Mouse (Mus musculus) adrenal gland, postnatal 36 days (tissue): ENCODE data around the gene Trim62. TPM values are rescaled to one million over a fixed set of nuclear protein-coding genes. Genes with fewer than 3 reads are reported as not detected.
A peak's percentile ranks its signal among the peaks of the same experiment; 100 is the strongest.

ENCODE experiments used
- DNase-seq, 2 experiments: peaks; one replicate each; pipeline ENCODE4 v3.0.0; 2021; ENCODE audit warnings: mixed read lengths in 1 of 2
- total RNA-seq, 2 experiments: library from RNA; stranded (reverse); gene quantifications; 2 replicates each; pipeline ENCODE4 v1.2.3; 2021

Trim62 gene
- total RNA-seq, 2 experiments from 2014 or later: 8.1 to 12.0 TPM

DNA sequence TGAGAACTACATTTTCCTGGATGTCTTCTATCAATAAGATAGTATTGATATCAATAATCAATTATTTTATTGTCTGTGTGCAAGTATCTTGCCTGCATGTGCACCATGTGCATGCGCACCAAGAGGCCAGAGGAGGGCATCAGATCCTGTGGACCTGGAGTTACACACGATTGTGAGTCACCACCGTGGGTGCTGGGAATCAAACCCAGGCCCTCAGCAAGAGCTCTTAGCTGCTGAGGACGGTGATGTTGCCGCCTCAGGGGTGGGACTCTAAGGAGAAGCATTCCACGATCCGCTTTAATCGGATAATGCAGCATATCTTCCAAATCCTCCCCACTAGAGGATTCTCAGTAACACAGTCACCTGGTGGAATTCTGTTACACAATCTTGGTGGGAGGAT lies 2.2 kb downstream of the Trim62 start:
- no peak for DNase-seq

DNA sequence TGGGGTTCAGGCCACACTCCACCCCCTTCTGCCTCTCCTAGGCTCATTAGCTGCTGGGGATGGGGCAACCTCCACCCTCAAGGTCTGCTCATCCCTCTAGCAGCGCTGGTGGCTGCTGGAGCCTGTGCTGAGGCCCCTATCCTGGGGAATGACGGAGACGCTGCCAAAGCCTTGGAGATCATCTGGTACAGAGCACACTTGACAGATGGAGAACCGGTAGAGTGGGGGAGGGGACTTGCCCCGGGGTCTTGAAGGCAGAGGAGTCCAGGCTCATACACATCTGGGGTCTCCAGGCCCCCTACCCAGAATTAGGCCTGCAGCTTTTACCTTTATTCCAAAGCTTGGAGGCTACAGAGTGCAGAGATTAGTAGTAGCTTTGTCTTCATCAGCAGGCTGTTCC lies 3.2 kb downstream of the Trim62 start:
- no peak for DNase-seq

DNA sequence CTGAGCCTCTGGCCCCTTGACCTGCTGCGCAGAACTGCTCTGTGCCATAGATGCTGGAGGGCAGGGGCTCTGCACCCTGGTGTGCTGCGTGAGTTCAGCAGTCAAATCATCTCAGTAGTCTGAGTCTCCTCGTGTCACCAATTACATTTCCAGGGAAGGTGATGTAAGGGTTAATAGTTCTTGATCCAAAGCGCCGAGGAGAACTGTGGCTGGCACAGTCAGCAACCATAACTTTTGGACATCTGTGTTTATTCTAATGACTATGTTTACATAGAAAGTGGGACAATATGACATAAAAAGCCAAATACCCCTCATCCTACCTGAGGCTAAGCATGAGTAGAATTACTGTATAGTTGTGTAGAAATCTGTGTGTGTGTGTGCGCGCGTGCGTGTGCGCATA lies 3.6 kb downstream of the Trim62 start:
- DNase-seq: no peak

DNA sequence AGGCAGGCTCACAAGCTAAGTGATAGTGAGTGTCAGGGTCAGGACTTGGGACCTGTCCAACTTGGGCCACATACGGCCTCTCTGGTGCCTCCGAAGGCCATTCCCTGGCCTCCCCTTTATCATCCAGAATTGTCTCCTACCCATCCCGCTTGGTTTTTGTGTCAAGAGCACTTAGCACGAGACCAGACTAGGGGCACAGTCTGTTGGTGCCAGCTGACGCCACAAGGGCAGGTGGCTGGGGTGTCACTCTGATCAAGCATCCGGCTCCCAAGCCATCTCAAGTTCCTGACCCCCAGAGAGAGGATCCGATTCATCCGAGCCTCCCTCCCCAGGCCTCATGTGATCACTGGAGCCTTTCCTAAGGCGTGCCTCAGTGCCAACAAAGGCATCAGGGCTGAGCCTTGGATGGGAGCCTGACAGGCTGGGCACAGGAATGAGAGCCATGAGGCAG lies 4.3 kb downstream of the Trim62 start:
- peak; percentile 52 to 72 for DNase-seq

DNA sequence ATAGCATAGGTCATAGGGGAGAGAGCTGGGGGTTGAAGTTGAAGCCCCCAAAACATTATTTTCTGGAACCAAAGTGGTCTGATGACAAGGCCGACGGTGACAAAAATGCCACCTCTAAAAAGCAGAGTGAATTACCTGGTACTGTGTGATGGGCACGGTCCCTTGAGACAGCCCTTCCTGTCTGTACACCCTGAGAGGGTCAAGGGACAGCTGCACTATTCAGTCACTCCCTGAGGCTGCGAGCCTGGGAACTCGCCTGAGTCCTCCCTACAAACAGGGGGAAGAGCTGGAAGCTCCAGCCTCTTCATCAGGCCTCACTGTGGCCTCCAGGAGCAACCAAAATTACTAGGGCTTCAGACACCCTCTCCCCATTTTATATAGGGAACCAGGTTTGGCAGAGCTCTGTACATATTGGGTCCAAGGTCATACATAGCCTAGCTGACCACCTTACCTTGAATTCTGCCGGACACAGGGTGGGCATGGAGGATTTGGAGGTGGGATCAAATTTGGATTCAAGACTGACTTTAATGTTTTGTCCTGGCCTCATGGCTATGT lies 5.1 kb downstream of the Trim62 start:
- no peak for DNase-seq

DNA sequence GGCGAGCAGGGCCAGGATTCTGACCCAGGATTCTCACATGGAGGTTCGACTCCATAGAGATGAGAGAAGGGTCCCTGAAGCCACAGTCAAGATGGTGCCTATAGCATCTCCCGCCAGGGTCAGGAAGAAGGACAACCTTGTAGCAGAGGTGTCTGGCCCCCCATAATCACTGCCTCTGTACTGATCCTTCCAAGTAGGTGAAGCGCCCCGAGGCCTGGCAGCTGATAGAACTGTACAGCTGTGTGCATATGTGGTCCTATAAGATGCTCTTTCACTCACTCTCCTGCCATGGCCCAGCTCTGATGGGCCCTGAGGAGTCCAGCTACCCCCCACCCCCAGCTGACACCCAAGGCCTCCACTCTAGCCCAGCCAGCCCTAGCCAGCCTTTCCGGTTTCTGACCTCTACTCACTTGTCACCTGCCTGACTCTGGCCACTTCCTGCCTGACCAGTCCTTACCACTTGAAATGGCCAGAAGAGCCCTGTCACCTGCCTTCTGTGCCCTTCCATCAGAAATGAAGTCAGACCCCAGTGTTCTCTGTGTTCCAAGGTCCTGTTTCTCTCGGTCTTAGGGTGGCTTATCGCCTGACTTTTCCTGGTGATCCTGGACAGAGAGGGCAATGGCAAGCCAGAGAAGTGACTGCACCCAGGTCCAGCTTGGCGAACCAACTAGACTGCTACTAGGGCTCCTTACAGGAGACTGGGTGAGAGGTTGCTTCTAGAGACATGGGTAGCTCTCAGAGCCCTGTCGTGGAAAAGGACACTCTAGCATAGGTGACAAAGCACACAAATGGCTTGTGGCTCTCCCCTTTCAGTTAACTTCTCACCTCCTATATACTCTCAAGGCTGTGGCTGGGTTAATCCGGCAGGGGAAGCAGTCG lies 6.6 kb downstream of the Trim62 start:
- DNase-seq: no peak

DNA sequence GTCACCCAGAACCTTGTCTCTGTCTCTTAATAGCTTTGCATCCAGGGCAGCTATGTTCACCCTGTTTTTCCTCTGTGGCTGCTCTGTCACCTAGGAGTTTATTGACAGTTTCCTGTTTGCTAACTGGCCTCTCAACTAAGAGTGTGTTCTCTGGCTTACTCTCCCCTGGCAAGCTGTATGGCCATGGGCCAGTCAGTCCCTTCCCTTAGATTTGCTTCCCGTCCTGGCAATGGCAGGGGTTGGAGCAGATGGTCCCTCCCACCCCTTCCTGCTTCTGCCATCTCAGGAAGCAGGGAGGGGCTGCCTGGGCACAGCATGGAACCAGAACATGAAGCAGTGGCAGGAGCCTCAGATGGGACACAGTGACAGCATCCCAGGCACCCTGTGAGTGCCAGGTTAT lies 7.8 kb downstream of the Trim62 start:
- DNase-seq: peak; percentile 40 to 62

DNA sequence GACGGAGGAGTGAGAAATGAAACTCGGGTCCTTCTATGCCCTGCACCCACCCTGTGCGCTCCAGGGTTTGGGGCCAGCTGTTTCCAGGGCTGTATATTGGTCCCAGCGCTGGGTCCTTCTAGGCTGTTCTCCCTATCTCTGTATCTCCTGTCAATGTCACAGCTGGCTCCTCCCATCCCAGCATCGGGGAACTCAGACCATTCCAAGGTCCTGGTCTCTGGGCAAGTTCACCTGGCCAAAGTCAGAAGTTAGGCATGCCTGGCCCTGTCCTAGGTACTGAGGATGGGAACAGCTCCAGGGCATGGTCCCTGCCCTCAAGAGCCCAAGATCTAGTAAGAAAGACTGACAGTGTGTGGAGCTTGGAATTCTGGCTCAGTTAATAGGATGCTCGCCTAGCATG lies 8.4 kb downstream of the Trim62 start:
- no peak for DNase-seq

DNA sequence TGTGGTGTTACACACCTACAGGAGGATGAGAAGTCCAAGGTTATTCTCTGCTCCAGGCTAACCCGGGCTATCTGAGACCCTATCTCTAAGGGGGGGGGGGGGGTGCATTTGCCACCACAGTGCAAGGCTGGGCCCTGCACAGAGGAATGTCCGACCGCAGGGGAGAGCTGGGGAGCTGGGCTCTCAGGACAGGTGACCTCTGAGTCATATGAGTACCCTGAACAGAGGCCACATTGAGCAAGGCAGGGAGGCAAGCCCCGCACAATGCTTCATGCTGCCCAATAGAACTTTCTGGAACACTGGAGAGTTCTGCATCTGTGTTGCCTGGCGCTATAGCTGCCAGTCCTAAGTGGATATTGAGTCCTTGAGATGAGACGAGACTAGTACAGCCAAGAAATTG lies 8.8 kb downstream of the Trim62 start:
- no peak for DNase-seq

DNA sequence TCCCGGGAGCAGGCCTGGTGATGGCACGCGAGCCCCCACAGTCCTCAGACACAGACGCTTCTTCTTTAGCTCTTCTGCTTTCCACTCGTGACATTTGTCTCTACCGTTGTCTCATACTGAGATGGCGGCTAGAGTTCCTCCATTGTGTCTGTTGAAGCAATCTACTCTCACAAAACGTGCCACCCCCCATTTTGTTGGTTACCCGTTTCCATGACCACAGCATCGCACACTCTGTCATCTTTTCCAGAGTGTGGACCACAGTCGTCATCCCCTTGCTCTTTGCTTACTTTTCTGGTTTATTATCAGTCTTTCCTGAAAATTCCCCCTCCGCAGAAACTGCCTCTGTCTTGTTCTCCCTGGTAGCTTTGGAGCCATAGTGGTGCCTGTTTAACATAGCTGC lies 10.7 kb downstream of the Trim62 start:
- DNase-seq: no peak

DNA sequence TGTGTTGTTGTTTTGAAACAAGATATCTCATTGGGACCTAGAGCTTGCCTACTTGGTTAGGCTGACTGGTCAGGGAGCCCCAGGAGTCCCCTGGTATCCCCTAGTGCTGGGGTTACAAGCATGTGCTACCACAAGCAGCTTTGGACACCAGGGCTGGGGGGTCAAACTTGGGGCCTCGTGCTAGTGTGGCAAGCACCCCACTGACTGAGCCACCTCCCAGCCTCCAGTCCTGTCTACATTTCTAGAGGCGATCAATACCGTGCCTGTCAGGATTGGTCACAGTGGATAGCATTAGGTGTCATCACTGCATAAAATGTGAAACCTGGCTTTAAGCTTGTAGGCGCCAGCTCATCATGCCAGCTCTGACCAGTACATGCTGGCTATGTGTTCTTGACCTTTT lies 12.5 kb downstream of the Trim62 start:
- no peak for DNase-seq

DNA sequence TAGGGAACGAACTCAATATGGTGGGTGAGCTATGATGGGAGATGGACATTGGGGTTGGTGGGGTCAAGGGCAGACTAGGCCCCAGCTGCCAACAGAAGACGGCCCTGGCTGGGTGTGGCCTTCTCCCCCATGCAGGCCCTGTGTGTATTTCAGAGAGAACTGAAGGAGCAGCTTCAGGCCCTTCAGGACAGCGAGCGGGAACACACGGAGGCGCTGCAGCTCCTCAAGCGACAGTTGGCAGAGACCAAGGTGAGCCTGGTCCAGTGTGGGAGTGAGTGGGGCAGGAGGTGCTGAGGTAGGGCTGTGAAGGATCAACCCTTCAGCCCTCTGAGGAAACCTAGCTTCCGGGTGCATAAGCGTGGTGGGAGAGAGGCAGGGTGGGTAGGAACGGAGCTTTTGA lies 13.3 kb downstream of the Trim62 start:
- DNase-seq: no peak

DNA sequence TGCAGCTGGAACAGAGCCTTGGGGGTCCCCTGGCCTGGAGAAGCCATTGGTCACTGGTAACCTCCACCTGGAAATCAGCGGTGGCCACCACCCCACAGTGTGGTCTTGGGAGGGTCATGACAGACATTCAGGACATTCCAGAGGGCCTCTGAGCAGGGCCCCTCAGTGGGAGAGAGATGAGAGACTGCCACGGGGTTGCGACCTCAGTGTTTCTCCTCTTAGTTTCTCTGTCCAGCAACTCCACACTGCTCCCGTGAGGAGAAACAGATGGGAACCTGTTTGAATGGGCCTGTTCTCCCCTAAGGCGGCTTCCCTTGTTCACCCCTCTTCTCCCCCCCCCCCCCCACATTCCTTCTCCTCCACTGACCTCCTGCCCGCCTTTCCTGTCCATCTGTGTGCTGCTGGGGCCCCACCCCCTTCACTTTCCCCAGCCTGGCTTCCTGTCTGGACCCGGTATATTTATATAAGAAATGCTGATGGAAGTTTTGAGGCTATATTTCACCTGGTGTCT lies 14.6 kb downstream of the Trim62 start:
- peak in 1 of 2 experiments; percentile 54 for DNase-seq

DNA sequence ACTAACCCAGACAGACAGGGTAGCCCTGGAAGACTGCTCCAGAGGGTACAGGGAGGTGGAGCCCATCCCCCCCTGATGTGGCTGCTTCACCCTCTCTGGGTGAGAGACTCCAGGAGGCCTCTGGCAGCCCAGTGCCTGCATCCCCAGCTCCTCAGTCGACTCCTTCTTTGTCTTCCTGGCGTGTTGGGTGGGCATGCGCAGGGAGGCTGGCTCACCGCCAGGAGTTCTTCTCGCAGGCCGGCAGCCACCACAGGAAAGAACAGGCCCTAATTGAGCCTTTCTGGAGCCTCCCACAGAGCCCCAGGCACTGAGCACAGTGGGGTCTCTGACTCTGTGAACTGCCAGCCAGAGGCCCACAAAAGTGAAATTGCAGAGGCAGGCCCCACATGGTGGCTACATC lies 16.0 kb downstream of the Trim62 start:
- DNase-seq: peak; percentile 70 to 83

DNA sequence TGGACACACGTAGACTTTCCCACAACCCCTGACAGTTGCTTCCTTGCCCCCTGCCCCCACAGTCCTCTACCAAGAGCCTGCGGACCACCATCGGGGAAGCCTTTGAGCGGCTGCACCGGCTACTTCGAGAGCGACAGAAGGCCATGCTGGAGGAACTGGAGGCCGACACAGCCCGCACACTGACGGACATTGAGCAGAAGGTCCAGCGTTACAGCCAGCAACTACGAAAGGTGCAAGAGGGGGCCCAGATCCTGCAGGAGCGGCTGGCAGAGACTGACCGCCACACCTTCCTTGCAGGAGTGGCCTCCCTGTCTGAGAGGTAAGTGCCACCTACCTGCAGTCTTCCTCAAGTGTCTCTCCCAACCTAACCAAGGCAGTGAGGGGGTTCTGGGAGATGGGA lies 17.1 kb downstream of the Trim62 start:
- DNase-seq: no peak

DNA sequence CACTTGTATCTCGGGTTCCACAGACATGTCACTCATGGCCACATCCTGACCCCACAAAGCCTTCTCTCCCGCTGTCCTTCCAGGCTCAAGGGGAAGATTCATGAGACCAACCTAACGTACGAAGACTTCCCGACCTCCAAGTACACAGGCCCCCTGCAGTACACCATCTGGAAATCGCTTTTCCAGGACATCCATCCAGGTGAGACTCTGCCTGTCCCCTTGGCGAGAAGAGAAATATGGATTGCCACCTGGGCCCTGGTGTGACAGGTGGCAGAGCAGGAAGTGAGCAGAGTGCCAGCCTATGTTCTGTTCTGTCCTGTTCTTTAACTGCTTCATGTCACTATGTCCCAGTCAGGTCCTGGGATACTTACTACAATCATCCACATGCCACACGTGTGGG lies 19.0 kb downstream of the Trim62 start:
- no peak for DNase-seq

DNA sequence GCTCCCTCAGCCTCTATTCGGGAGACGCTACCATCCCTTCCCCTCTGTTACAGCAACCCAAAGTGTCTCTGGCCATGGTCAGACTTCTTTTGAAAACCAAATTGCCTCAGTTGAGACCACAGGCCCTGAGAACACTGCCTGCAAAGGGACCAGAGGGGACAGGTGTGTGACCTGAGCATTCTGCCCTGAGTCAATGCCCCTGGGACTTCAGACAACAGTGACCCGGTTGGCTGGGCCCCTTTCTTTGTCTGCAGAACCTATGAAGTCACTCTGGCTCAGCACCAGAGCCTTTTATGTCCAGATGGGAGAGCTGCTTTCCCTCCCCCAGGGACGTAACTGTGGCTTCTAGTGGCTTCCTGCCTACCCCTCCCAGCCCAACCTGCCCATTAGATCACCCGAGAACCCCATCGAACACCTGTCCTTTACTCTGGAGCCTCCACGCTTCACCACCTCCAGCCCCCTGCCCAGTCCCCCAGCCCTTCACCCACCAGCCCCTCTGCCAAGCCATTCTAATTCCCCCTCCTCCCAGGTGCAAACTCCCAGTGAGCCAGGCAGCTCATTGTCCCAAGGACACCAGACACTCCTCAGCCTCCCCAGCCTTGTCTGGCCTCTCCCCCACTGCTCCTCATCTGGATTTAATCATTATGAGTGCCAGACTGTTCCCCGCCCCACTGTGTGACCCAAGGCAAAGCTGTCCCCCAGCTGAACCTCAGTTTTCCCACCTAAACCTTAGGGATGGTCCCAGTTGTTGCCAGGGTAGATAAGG lies 20.8 kb downstream of the Trim62 start:
- no peak for DNase-seq

DNA sequence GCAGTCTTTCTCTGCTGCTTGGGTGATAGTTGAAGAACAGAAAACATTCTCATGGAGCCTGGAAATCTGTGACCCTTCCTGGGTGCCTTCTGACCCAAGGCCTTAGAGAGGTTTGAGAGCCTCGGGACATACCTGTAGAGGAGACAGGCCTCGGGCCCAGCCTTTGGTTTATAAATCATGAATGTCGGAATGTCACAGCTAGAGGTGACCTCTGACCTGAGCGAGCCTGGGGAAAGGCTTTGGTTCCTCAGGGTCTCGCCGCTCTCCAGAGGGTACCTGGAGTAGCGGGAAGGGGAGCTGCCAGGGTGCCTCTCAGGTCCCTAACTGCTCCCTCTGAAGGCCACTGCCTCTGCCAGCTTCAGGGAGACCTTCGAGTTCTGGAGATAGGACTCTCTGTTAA lies 21.9 kb downstream of the Trim62 start:
- no peak for DNase-seq

DNA sequence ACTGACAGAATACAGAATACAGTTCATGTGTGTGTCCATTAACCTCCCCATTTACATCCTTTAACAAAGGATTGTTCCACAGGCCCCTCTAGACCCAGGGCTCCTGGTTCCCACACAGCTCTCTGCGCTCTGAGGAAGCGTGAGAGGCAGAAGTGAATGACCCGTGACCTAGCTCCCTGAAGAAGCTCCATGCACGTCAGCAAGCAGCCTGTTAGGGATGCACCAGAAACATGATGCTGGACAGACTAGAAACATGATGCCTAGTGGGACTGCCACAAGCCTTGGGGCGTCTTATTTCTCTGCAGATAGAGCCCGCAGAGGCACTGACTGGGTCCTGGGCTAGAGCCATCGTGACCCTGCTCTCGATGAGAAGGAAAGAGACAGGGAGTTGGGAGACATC lies 23.4 kb downstream of the Trim62 start:
- no peak for DNase-seq

DNA sequence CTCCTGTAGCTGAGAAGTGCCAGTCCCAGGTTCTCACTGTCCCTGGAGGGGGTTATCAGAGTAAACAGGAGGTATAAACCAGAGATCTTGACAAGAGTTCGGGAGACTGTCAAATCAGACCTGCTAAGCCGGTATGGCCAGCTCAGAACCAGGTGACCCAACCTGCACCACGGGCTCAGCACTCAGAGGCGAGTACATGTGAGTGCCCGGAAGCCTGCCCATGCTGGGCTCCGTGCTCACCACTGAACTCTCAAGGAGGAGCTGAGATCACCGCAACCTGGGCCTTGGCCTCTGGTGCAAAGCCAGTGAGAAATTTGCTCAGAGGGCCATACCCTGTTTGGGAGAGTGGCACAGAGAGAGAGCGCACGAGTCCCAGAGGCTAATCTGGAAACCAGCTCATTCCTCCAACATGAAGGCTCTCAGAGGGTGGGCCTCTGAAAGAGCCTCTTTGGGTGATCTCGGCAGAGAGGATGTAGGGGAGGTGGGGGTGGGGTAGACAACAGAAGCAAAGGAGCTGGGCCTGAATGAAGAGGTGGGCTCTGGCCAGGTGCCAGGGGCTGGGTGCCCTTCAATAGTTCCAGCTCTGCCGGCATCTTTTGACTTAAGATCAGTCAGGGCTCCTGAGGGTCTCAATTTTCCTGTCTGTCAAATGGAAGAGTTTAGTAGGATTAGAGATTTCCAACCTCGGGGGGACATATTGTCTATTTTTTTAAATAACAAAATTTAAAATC lies 24.0 kb downstream of the Trim62 start:
- DNase-seq: no peak

DNA sequence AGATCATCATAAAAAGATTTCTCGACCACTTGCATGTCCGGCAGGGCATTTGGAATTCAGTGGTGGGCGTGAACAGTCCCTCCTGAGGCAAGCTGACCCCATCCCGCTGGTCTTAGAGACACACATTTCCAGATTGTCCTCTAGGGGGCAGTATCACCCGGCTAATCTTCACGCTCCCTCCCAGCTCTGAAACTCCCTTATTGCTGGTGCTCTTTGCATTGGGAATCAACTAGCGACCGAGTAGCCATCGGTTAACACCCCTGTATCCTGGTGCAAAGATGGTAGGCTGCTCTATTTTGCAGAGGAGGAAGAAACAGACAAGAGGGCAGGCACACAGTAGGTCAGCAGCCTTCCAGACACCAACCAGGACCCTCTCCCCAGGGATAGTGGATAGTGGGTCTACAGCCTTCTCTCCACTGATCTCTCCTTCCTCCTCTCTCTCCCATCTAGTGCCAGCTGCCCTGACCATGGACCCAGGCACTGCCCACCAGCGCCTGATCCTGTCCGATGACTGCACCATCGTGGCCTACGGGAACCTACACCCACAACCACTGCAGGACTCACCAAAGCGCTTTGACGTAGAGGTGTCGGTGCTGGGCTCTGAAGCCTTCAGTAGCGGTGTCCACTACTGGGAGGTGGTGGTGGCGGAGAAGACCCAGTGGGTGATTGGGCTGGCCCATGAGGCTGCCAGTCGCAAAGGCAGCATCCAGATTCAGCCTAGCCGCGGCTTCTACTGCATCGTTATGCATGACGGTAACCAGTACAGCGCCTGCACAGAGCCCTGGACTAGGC lies 25.4 kb downstream of the Trim62 start:
- DNase-seq: peak; percentile 46 to 66
